Mouse (Mus musculus) intestine, embryonic 14.5 days (tissue): ENCODE results near the gene Krtap7-1. TPM values are rescaled to one million over a fixed set of nuclear protein-coding genes. Genes with fewer than 3 reads are reported as not detected.

ENCODE experiments used
- ATAC-seq: fragments of 200-750 bp; cut with Nextera tagmentation; replicated peaks from 2 replicates; pipeline ENCODE4 v1.8.0; 2017; ENCODE audit warnings: low read depth, moderate number of reproducible peaks, moderate TSS enrichment, moderate library complexity; ENCODE audit not compliant: low FRiP score, low TSS enrichment
- DNase-seq: peaks from one replicate; pipeline ENCODE4 v3.0.0-alpha.2; 2018; ENCODE audit warnings: low spot score
- H3K27ac ChIP-seq: fragments of 300-500 bp; sonication (generic); 2 replicates; pipeline ENCODE4 v1.5.1; 2014; ENCODE audit warnings: low read depth, mild to moderate bottlenecking, control low read depth
- H3K27me3 ChIP-seq: fragments of 300-500 bp; sonication (generic); replicated peaks from 2 replicates; pipeline ENCODE4 v1.6.1; 2014; ENCODE audit warnings: low read length, control low read depth; ENCODE audit not compliant: control insufficient read depth, insufficient read depth
- H3K36me3 ChIP-seq: fragments of 300-500 bp; sonication (generic); 2 replicates; pipeline ENCODE4 v1.6.1; 2014; ENCODE audit warnings: low read length, control low read depth; ENCODE audit not compliant: control insufficient read depth, insufficient read depth
- H3K4me1 ChIP-seq: fragments of 300-500 bp; sonication (generic); replicated peaks from 2 replicates; pipeline ENCODE4 v1.6.1; 2014; ENCODE audit warnings: low read length, control low read depth, mixed read lengths; ENCODE audit not compliant: control insufficient read depth, insufficient read depth
- H3K4me2 ChIP-seq: fragments of 300-500 bp; sonication (generic); 2 replicates; pipeline ENCODE4 v1.6.1; 2014; ENCODE audit warnings: low read length
- H3K4me3 ChIP-seq: fragments of 300-500 bp; sonication (generic); 2 replicates; pipeline ENCODE4 v1.5.1; 2014; ENCODE audit warnings: low read depth, low read length, control low read depth, mixed read lengths
- H3K9ac ChIP-seq: fragments of 300-500 bp; sonication (generic); 2 replicates; pipeline ENCODE4 v1.6.1; 2014; ENCODE audit warnings: mild to moderate bottlenecking, low read length
- H3K9me3 ChIP-seq: fragments of 300-500 bp; sonication (generic); 2 replicates; pipeline ENCODE4 v1.6.1; 2016; ENCODE audit warnings: low read length, control low read depth; ENCODE audit not compliant: control insufficient read depth
- WGBS: fragments of 180-500 bp; shearing (Covaris S2); extraction: QIAGEN DNeasy Blood & Tissue Kit; methylation state at CpG from one replicate; pipeline ENCODE4 v1.1.7; 2014; 5-methylcytosine and 5-hydroxymethylcytosine counted together
- polyA plus RNA-seq: library from polyadenylated mRNA; unstranded; fragments of >200 nt; fragmentation: Nextera tagmentation; extraction: Ambion mirVana; gene quantifications from 2 replicates; pipeline ENCODE4 v1.2.1, GENCODE M21; 2014

Krtap7-1 gene
- polyA plus RNA-seq = not detected in 2 replicates

- 82% methylated on average over 4 of the region's 4 CpGs for WGBS
- Histone ChIP-seq H3K4me1 (no peaks in the 10 kb centered on the region), H3K4me2 (no peak within 1 kb of the TSS), H3K27ac (no peak within 1 kb of the TSS), H3K36me3 (no peaks in the 10 kb centered on the region), H3K9ac (no peak within 1 kb of the TSS), H3K27me3 (no peaks in the 10 kb centered on the region), H3K4me3 (no peak within 1 kb of the TSS), H3K9me3 (no peaks in the 10 kb centered on the region)
- DNase-seq (no peak), ATAC-seq (no peak)
Observed at GRCm38 (mm10) chr16:89508223-89508622, at the start of gene Krtap7-1. Gene Krtap7-1 (minus strand): TSS chr16:89508323.

- Histone ChIP-seq H3K9me3 (no peaks in the 10 kb centered on the region), H3K27me3 (no peaks in the 10 kb centered on the region), H3K27ac (no peak overlapping the region), H3K4me1 (no peaks in the 10 kb centered on the region), H3K4me2 (no peak overlapping the region), H3K4me3 (no peak overlapping the region), H3K36me3 (no peaks in the 10 kb centered on the region), H3K9ac (no peak overlapping the region)
- no peak for DNase-seq
- ATAC-seq = no peak
Observed at GRCm38 (mm10) chr16:89550298-89550697, 42.2 kb upstream of the Krtap7-1 start.

GRCm38 (mm10) chr16:89538031-89538484 lies 29.9 kb upstream of the Krtap7-1 start:
- 85% methylated on average over 5 of the region's 5 CpGs for WGBS
- H3K4me3 ChIP-seq = no peak overlapping the region
- ATAC-seq = no peak

GRCm38 (mm10) chr16:89537349-89537748 lies 29.2 kb upstream of the Krtap7-1 start:
- no peaks in the 10 kb centered on the region for H3K36me3 ChIP-seq
- no peaks in the 10 kb centered on the region for H3K4me1 ChIP-seq
- no peak overlapping the region for H3K4me2 ChIP-seq
- ATAC-seq (no peak), DNase-seq (no peak)
- no peak overlapping the region for H3K27ac ChIP-seq
- H3K9ac ChIP-seq = no peak overlapping the region
- H3K27me3 ChIP-seq = no peaks in the 10 kb centered on the region
- H3K9me3 ChIP-seq = no peaks in the 10 kb centered on the region
- H3K4me3 ChIP-seq = no peak overlapping the region
- 93% methylated on average over 6 of the region's 6 CpGs for WGBS

More at GRCm38 (mm10) chr16:89538031-89538484, 29.9 kb upstream of the Krtap7-1 start:
- Histone ChIP-seq H3K4me1 (no peaks in the 10 kb centered on the region), H3K4me2 (no peak overlapping the region), H3K9ac (no peak overlapping the region), H3K27ac (no peak overlapping the region), H3K36me3 (no peaks in the 10 kb centered on the region), H3K27me3 (no peaks in the 10 kb centered on the region), H3K9me3 (no peaks in the 10 kb centered on the region)
- no peak for DNase-seq

- no peaks in the 10 kb centered on the region for H3K36me3 ChIP-seq
- ATAC-seq (no peak), DNase-seq (no peak)
- H3K27me3 ChIP-seq = no peaks in the 10 kb centered on the region
- no peaks in the 10 kb centered on the region for H3K4me1 ChIP-seq
- 43% methylated on average over 7 of the region's 7 CpGs for WGBS
- H3K27ac ChIP-seq = no peak overlapping the region
- no peak overlapping the region for H3K9ac ChIP-seq
- H3K4me2 ChIP-seq = no peak overlapping the region
- H3K9me3 ChIP-seq = no peaks in the 10 kb centered on the region
- H3K4me3 ChIP-seq = no peak overlapping the region
Observed at GRCm38 (mm10) chr16:89530547-89530946, 22.4 kb upstream of the Krtap7-1 start.

GRCm38 (mm10) chr16:89529846-89530245 lies 21.7 kb upstream of the Krtap7-1 start:
- Histone ChIP-seq H3K4me2 (no peak overlapping the region), H3K36me3 (no peaks in the 10 kb centered on the region), H3K27me3 (no peaks in the 10 kb centered on the region), H3K9me3 (no peaks in the 10 kb centered on the region), H3K27ac (no peak overlapping the region), H3K9ac (no peak overlapping the region), H3K4me3 (no peak overlapping the region), H3K4me1 (no peaks in the 10 kb centered on the region)
- DNase-seq (no peak), ATAC-seq (no peak)
- WGBS = 32% methylated on average over 7 of the region's 7 CpGs

- H3K36me3 ChIP-seq = no peaks in the 10 kb centered on the region
- DNase-seq = no peak
- WGBS = 89% methylated on average over 3 of the region's 3 CpGs
- ATAC-seq = no peak
- H3K9me3 ChIP-seq = no peaks in the 10 kb centered on the region
- no peaks in the 10 kb centered on the region for H3K27me3 ChIP-seq
- H3K4me1 ChIP-seq = no peaks in the 10 kb centered on the region
- no peak overlapping the region for H3K4me3 ChIP-seq
- H3K4me2 ChIP-seq = no peak overlapping the region
- H3K27ac ChIP-seq = no peak overlapping the region
- no peak overlapping the region for H3K9ac ChIP-seq
Observed at GRCm38 (mm10) chr16:89528380-89528779, 20.3 kb upstream of the Krtap7-1 start.

GRCm38 (mm10) chr16:89520996-89521395 lies 12.9 kb upstream of the Krtap7-1 start:
- Histone ChIP-seq H3K9me3 (no peaks in the 10 kb centered on the region), H3K9ac (no peak overlapping the region), H3K4me1 (no peaks in the 10 kb centered on the region), H3K36me3 (no peaks in the 10 kb centered on the region), H3K27me3 (no peaks in the 10 kb centered on the region), H3K4me2 (no peak overlapping the region), H3K4me3 (no peak overlapping the region), H3K27ac (no peak overlapping the region)
- no peak for ATAC-seq
- 95% methylated on average over 4 of the region's 4 CpGs for WGBS
- no peak for DNase-seq

- Histone ChIP-seq H3K4me3 (no peak overlapping the region), H3K9ac (no peak overlapping the region), H3K36me3 (no peaks in the 10 kb centered on the region), H3K4me1 (no peaks in the 10 kb centered on the region), H3K27me3 (no peaks in the 10 kb centered on the region), H3K4me2 (no peak overlapping the region), H3K9me3 (no peaks in the 10 kb centered on the region), H3K27ac (no peak overlapping the region)
- DNase-seq (no peak), ATAC-seq (no peak)
- WGBS = 84% methylated on average over 2 of the region's 2 CpGs
Observed at GRCm38 (mm10) chr16:89520555-89520954, 12.4 kb upstream of the Krtap7-1 start.
